Mouse (Mus musculus) E14TG2a.4 (cell line): ENCODE measurements around the gene Adamts9.

ENCODE experiments used
- CTCF ChIP-seq: conservative IDR thresholded peaks from 2 replicates; pipeline ENCODE4 v1.5.1; 2014; ENCODE audit warnings: low read length
- NANOG ChIP-seq: IDR thresholded peaks from 2 replicates; pipeline ENCODE4 v1.6.1; 2014; ENCODE audit warnings: borderline replicate concordance, low read length, mixed read lengths
- POU5F1 ChIP-seq: IDR thresholded peaks from 2 replicates; pipeline ENCODE4 v1.6.1; 2014; ENCODE audit warnings: low read length, borderline replicate concordance

GRCm38 (mm10) chr6:92921843-92922242 is 21.4 kb downstream of the Adamts9 start:
- no peak for TF ChIP-seq CTCF
- no peak for TF ChIP-seq POU5F1
- no peak for TF ChIP-seq NANOG
